Mouse (Mus musculus) gastrocnemius, postnatal 10 days (tissue): ENCODE measurements around the gene Pik3r1. TPM values are rescaled to one million over a fixed set of nuclear protein-coding genes. Genes with fewer than 3 reads are reported as not detected.

Experiments used
- DNase-seq: peaks from one replicate; pipeline ENCODE4 v3.0.0; 2021; ENCODE audit warnings: mixed read lengths
- total RNA-seq, 2 experiments: library from RNA; stranded (reverse); gene quantifications; 2 replicates each; pipeline ENCODE4 v1.2.3; 2021

Gene Pik3r1
- total RNA-seq, 2 experiments from 2014 or later, result 37.5 to 41.3 TPM

DNA sequence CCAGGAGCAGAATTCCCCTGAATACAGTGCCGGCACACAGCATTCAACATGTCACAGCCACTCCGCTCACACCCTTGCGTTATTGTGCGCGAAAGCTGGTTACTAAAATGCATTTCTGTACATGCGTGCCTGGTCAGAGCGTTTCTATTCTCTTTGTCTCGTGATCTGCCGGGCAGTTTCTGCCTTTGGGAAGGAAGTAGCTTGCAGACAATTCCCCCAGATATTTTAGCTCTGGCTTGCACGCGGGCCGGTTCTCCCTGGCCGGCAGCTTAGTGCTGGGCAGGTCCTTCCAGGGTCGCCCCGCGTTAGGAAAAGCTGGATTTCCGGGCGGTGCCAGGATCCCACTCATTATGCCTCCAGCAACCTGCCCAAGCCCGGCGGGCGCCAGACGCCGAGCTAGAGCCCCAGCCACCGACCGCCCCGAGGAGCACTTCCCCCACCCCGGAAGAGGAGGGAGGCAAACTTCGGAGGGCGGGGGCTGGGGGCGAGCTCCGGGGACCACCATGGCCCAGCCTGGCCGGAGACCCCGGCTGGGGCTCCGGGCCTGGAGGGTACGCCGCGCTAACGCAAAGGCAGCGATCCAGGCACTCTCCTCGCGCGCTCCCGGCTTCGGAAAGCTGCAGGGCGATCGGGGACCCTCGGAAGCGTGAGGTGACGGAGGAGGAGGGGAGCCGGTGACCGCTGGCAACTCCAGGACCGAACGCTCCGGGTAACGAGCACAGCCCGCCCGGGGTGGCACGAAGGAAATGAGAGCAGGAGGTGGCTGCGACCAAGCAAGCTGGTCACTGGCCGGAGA lies 806 bp downstream of the Pik3r1 start:
- peak; percentile 60 for DNase-seq

DNA sequence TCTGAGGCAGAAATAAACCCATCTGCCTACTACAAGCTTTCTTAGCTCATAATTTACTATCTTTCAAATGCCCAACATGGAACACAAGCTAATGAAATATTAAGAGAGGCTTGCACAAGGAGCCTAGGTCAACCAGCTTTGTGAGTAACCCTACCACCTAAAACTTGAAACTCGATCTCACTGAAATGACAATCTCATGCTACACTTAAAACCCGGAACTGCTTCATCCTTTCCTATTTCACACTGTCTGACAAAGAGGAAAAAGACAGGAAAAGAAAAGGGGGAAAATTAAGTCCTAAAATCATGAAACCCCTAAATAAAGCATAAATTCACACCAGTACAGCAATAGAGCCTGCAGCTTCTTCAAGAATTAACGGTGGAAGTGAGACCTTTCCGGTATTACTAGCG lies 1.4 kb downstream of the Pik3r1 start:
- DNase-seq, result no peak

GRCm38 (mm10) chr13:101765976-101766375 lies 2.0 kb downstream of the Pik3r1 start:
- peak; percentile 27 for DNase-seq

- DNase-seq, result no peak
These were observed 3.9 kb downstream of the Pik3r1 start for GRCm38 (mm10) chr13:101764111-101764510.

DNA sequence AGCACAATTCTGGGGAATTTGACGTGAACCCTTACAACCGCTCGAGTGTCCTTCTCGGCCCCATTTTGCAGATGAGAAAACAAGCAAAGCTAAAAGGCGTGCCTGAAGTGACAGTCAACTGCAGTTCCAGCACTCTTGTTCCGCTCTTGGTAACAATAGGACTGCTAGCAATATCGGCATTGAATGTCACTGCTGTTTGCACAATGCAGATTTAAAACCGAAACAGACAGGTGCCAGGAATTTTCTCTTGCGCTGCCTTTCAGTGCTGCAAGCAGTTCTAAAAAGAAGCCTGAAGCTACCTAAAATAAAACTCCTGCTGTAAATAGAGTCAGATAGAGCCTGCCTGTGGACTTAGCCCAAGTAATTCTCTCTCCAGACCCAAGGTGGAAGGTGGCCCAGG lies 4.3 kb downstream of the Pik3r1 start:
- DNase-seq, result no peak

GRCm38 (mm10) chr13:101763149-101763548 lies 4.9 kb downstream of the Pik3r1 start:
- no peak for DNase-seq

DNA sequence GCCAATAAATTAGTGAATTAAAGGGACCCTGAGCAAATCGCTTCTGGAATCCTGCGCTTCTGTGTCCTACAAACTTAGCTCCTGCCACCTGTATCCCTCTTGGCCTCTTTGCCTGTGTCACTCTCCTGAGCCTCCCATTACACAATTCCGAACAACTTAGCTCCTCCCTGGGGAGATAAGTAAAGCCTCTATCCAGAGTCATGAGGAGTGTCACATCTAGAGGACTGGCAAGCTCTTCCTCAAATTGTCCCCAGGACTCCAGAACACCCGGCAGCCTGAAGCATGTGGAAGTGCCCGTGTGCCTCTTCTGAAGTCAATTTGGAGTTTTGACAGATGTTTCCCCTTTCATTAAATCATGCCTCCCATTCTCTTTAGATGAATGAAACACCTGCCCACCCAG lies 6.4 kb downstream of the Pik3r1 start:
- DNase-seq, result no peak

GRCm38 (mm10) chr13:101760953-101761352 lies 7.1 kb downstream of the Pik3r1 start:
- no peak for DNase-seq

DNA sequence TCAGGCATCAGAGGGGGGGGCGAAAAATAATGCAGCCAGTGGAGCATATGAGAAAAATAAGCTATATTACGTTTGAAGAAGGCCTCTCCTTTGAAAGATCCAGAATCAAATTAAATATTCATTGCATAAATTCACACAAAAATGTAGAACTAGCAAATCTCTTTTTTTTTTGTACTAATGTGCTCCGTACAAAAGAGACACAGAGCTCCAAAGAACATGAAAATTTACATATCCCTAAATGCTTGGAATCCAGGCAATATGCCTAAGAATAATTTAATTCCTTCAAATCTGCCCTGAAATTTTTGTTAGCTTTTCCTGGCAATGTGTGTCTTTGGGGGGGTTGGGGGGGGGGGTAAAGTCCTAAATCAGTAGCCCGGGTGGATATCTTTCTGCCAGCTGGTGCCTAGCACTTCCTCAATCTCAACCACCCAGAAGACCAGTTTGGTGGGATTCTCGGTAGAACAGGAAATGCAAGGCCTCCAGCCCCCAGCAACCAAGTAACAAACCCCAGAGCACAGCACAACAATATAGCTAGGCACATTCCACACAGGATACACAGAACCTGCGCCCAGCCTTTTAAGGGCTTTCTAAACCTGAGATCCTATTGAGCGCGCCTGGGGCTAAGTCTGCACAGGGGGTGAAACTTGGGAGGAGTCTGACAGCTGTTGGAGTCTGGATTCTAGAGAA lies 7.9 kb downstream of the Pik3r1 start:
- DNase-seq, result no peak

- no peak for DNase-seq
These were observed 8.6 kb downstream of the Pik3r1 start for GRCm38 (mm10) chr13:101759281-101759871.

- no peak for DNase-seq
These were observed 10.1 kb downstream of the Pik3r1 start for GRCm38 (mm10) chr13:101757801-101758422.

DNA sequence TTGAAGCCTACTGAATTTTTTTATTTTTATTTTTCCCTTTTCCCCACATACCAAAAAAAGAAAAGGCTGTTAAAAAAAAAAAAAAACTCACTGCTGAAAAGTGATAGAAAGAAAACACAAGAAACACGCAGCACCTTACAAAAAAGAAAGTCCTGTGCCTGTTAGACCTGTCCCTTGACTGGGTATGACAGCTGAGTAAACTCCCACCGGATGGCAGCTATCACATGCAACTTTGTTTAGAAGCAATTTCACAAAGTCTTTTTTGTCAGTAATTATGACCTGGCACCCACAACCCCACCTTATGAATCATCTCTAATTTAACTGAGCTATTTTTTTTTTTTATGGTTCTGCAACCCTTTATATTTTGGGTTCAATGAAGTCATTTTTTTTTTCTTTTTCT lies 12.8 kb downstream of the Pik3r1 start:
- DNase-seq, result no peak

- no peak for DNase-seq
These were observed 14.4 kb downstream of the Pik3r1 start for GRCm38 (mm10) chr13:101753639-101754038.

DNA sequence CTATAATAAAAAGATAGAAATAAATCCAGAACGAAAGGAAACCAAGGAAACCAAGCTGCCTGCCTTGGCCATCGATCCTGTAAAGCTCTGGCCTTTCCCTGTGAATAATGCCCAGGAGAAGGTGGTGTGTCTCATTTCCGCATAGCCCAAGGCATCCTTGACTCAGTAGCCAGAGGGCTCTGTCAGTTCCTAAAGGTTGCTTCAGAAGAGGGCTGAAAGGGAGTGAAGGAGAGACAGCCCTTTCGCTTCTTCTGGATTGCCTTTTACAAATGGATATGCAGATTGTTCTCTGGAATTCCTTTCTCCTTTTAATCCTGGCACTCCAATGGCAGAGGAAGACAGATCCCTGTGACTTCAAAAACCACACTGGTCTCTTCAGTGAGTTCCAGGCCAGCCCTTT lies 16.2 kb downstream of the Pik3r1 start:
- no peak for DNase-seq

GRCm38 (mm10) chr13:101746012-101746595 lies 21.9 kb downstream of the Pik3r1 start:
- no peak for DNase-seq

- DNase-seq, result no peak
These were observed 23.1 kb downstream of the Pik3r1 start for GRCm38 (mm10) chr13:101744943-101745342.

DNA sequence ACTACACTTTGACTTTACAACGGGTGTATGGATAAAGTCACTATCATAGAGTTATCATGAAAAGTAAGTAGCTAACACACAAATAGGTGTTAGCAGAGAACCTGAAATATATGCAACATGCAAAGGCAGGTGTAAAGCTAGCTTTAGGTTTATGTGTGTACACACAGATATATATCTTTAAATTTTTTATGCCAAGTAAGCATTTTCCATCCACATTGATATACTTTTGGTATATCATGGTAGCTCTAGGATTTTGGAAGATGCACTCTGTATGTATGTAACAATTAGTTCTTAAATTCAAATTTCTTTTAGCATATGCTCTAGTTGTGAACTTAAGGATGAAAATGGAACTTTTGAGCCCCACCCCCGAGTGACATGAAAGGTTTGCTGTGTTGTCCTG lies 24.0 kb downstream of the Pik3r1 start:
- DNase-seq, result no peak

DNA sequence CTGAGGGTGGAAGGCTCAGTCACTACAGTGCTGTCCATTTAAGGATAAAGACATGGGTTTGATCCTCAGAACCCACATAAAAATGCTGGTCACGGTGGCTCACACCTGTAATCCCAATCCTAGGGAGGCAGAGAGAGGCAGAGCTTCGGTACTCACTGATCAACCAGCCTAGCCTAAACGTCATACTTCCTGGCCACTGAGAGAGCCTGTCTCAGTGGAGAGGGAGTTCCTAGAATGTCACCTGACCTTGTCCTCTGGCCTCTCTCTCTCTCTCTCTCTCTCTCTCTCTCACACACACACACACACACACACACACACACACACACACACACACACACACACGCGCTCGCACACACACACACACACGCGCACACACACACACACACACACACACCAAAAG lies 24.8 kb downstream of the Pik3r1 start:
- DNase-seq, result no peak

GRCm38 (mm10) chr13:101742596-101742995 lies 25.4 kb downstream of the Pik3r1 start:
- no peak for DNase-seq

GRCm38 (mm10) chr13:101741530-101742309 lies 26.3 kb downstream of the Pik3r1 start:
- no peak for DNase-seq

DNA sequence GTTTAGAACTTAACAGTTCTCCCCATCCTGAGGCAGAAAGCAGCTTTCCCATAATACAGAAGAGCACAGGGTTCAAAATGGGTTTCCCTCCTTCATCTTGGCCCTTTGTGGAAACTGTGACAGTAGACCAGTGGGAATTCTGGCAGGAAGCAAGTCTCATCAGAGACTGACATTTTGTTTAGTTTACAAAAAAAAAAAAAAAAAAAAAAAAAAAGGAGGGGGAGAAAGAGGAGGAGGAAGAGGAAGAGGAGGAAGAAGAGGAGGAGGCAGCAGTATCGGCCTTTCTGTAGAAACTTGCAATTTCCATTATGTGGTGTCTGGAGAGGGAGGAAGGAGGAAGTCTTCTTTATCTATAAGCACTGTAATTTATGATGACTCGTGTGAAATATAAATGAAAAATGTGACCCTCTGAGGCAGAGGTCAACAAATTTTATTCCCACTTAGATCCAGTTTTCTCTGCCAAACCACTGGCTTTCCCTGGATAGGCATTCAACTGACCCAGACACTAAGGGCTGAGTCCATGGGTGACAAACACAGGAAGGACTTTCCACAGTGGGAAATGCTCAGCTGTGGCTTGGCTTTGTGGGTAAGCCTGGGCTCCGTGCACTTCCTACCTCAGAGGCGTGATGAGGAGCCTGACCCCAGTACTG lies 28.2 kb downstream of the Pik3r1 start:
- DNase-seq, result no peak
